Mouse (Mus musculus): ENCODE data around the gene Rbm33. TPM values are rescaled to one million over a fixed set of nuclear protein-coding genes. Genes with fewer than 3 reads are reported as not detected.
A peak's percentile ranks its signal among the peaks of the same experiment; 100 is the strongest.

The Rbm33 gene
- polyA plus RNA-seq, 1 experiment, result 33.3 TPM

DNA sequence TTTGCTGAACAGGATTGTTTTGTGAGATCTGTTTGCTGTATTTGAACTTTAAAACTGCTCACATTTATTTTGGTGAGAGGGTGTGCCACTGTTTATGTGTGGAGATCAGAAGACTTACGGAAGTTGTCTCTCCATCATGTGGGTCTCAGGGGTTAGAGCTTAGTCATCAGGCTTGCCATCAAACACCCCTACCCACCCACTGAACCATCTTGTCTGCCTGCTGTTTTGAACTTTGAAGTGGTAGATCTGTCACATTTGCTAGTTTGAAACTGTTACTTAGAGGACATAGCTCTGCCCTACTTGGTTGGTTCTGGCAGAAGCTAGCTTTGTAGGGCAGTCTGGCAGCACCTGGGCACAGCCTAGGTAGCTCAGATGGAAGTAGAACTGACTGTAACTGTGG lies 85.8 kb downstream of the Rbm33 start:
- Histone ChIP-seq H3K4me3 (ENCODE audit: extremely low read depth, insufficient read depth, insufficient read length) (no peak overlapping the region), H3K36me3 (ENCODE audit: control insufficient read depth, insufficient read depth, low read length) (peaks cover 3% of the 10 kb centered on the region), H3K27ac (ENCODE audit: insufficient read depth, low read length) (no peak overlapping the region), H3K4me1 (ENCODE audit: control insufficient read depth, insufficient read depth, insufficient read length) (no peaks in the 10 kb centered on the region; the same call in 1 of the 2 replicates), H3K27me3 (ENCODE audit: control insufficient read depth, insufficient read depth, low read length) (no peaks in the 10 kb centered on the region)
- WGBS, result 86% methylated on average over 1 of the region's 1 CpGs
- TF ChIP-seq POLR2A (IDR thresholded peaks at IDR 0.05; ENCODE audit: low read depth, low read length) (no peak), CTCF (IDR thresholded peaks at IDR 0.05; ENCODE audit: extremely low read depth, insufficient read depth, insufficient read length, insufficient replicate concordance) (no peak)
- DNase-seq (ENCODE audit: low read depth in 1 of 2, low spot score in 2 of 2), result peak in 1 of 2 experiments; percentile 49

DNA sequence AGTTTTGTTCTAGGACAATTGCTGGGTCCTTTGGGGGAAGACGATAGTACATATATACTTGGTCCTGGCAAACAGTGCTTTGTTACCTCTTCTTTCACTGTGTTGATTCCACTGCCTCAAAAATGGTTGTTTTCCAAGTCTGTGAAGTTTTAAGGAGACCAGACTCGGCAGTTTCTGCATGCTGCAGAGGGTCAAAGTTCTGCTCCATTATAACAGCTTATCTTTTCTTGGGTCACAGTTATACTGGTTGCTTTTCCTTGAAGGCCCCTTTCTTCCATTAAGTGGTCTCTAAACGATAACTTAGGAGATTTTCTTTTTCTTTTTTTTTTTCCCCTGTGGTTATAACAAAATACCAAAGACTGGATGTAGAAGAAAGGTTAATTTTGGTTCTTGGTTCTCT lies 89.7 kb downstream of the Rbm33 start:
- no peaks in the 10 kb centered on the region; the same call in 1 of the 2 replicates for H3K4me1 ChIP-seq (ENCODE audit: control insufficient read depth, insufficient read depth, insufficient read length)
- H3K27me3 ChIP-seq (ENCODE audit: control insufficient read depth, insufficient read depth, low read length), result no peaks in the 10 kb centered on the region
- 93% methylated on average over 3 of the region's 3 CpGs for WGBS
- no peak for DNase-seq (ENCODE audit: low read depth in 1 of 2, low spot score in 2 of 2)
- H3K27ac ChIP-seq (ENCODE audit: insufficient read depth, low read length), result no peak overlapping the region
- peaks cover 25% of the 10 kb centered on the region for H3K36me3 ChIP-seq (ENCODE audit: control insufficient read depth, insufficient read depth, low read length)
- no peak overlapping the region for H3K4me3 ChIP-seq (ENCODE audit: extremely low read depth, insufficient read depth, insufficient read length)
- TF ChIP-seq POLR2A (IDR thresholded peaks at IDR 0.05; ENCODE audit: low read depth, low read length) (no peak), CTCF (IDR thresholded peaks at IDR 0.05; ENCODE audit: extremely low read depth, insufficient read depth, insufficient read length, insufficient replicate concordance) (no peak)

DNA sequence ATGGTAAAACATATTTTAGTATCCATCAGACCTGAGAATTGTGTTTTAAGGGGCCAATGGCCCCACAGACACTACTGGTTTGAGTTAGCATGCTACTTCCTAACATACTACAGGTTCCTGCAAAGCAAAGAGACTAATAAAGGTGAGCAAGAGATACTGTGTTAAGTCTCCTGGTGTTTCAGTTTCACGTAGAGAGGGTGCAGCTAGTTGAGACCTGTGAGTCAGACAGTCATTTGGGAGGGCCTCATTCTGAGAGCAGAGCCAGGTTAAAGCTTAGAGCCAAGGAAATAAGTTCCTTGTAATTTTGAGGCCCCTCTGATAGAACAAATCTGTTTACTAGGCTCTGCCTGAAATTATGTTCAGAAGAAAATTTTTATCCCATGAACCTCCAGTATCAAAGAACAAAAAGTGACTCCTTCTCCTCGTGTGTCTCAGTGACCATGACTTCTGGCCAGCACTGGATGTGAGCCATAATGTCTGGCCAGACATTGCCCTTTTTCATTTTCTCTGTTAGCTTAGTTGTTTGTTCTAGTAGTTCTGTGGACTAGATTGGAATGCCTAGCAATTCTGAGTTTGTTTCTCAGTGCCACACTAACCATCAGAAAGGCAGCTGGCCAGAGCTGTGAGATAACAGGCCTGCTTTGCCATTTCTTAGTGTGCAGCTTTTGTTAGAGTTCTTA lies 95.2 kb downstream of the Rbm33 start:
- H3K36me3 ChIP-seq (ENCODE audit: control insufficient read depth, insufficient read depth, low read length), result peaks cover 63% of the 10 kb centered on the region
- no peak for TF ChIP-seq POLR2A (IDR thresholded peaks at IDR 0.05; ENCODE audit: low read depth, low read length)
- no peak for TF ChIP-seq CTCF (IDR thresholded peaks at IDR 0.05; ENCODE audit: extremely low read depth, insufficient read depth, insufficient read length, insufficient replicate concordance)
- H3K4me3 ChIP-seq (ENCODE audit: extremely low read depth, insufficient read depth, insufficient read length), result no peak overlapping the region
- no peak overlapping the region for H3K27ac ChIP-seq (ENCODE audit: insufficient read depth, low read length)
- DNase-seq (ENCODE audit: low read depth in 1 of 2, low spot score in 2 of 2), result no peak
- WGBS, result 84% methylated on average over 2 of the region's 2 CpGs
- H3K4me1 ChIP-seq (ENCODE audit: control insufficient read depth, insufficient read depth, insufficient read length), result no peaks in the 10 kb centered on the region
- H3K27me3 ChIP-seq (ENCODE audit: control insufficient read depth, insufficient read depth, low read length), result no peaks in the 10 kb centered on the region

DNA sequence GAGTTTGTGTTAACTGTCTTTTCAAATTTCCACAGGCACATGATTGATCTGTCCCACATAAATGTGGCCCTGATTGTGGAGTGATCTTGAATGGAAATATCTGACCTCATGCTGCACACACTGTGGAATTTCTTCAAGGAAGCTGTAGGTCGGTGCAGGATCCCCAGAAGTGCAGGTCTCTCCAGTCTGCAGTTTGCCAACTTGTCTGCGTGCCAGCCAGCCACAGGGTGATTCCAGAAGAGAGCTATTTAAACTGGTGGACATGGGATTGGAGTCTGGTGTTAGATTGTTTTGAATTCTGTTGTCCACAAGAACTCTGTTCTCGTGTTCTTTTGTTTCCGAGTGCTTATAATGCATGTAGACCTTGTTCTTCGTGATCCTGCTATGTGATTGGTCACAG lies 96.6 kb downstream of the Rbm33 start:
- no peaks in the 10 kb centered on the region for H3K4me1 ChIP-seq (ENCODE audit: control insufficient read depth, insufficient read depth, insufficient read length)
- 94% methylated on average over 5 of the region's 5 CpGs for WGBS
- H3K36me3 ChIP-seq (ENCODE audit: control insufficient read depth, insufficient read depth, low read length), result peaks cover 65% of the 10 kb centered on the region
- DNase-seq (ENCODE audit: low read depth in 1 of 2, low spot score in 2 of 2), result no peak
- no peak overlapping the region for H3K27ac ChIP-seq (ENCODE audit: insufficient read depth, low read length)
- no peak overlapping the region for H3K4me3 ChIP-seq (ENCODE audit: extremely low read depth, insufficient read depth, insufficient read length)
- H3K27me3 ChIP-seq (ENCODE audit: control insufficient read depth, insufficient read depth, low read length), result no peaks in the 10 kb centered on the region
- TF ChIP-seq CTCF (IDR thresholded peaks at IDR 0.05; ENCODE audit: extremely low read depth, insufficient read depth, insufficient read length, insufficient replicate concordance) (no peak), POLR2A (IDR thresholded peaks at IDR 0.05; ENCODE audit: low read depth, low read length) (no peak)

DNA sequence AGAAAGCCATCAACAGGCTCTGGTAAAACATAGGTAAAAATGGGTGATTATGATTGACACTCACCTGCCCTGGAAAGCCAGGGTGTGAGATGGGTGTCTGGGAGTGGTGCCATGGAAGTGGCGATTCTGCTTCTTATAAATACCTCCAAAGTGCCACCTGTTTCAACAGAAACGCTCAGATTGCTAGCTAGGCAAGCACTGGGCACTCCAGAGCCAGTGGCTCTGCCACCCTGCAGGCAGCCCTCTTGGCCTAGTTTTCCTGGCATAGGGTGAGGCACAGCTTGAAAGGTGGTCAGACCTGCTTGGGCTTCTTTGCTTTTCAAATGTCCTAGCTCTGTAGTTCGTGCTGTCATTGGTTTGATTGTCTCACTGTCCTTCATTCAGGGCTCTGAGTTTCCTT lies 97.2 kb downstream of the Rbm33 start:
- WGBS, result 87% methylated on average over 3 of the region's 3 CpGs
- DNase-seq (ENCODE audit: low read depth in 1 of 2, low spot score in 2 of 2), result no peak
- TF ChIP-seq POLR2A (IDR thresholded peaks at IDR 0.05; ENCODE audit: low read depth, low read length), result no peak
- Histone ChIP-seq H3K27me3 (ENCODE audit: control insufficient read depth, insufficient read depth, low read length) (no peaks in the 10 kb centered on the region), H3K4me1 (ENCODE audit: control insufficient read depth, insufficient read depth, insufficient read length) (no peaks in the 10 kb centered on the region), H3K27ac (ENCODE audit: insufficient read depth, low read length) (no peak overlapping the region), H3K36me3 (ENCODE audit: control insufficient read depth, insufficient read depth, low read length) (peaks cover 62% of the 10 kb centered on the region), H3K4me3 (ENCODE audit: extremely low read depth, insufficient read depth, insufficient read length) (no peak overlapping the region)

DNA sequence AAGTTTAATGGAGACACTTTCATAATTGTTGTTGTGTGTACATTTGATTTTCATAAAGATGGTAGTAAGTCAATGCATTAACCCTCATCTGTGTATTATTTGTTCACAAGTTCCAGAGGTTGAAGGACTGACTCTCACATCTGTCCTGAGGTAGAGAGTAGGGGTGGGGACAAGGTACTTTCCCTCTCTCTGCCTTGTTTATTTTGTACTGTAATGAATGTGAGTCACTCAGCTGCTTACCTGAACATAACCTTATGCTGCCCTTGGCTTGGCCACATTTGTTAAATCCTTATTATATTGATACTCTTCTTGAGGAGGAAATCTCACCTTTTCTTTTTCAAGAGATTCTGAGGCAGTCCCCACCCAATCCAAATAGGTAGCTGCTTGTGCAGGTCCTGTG lies 99.1 kb downstream of the Rbm33 start:
- H3K27me3 ChIP-seq (ENCODE audit: control insufficient read depth, insufficient read depth, low read length), result no peaks in the 10 kb centered on the region
- TF ChIP-seq CTCF (IDR thresholded peaks at IDR 0.05; ENCODE audit: extremely low read depth, insufficient read depth, insufficient read length, insufficient replicate concordance) (no peak), POLR2A (IDR thresholded peaks at IDR 0.05; ENCODE audit: low read depth, low read length) (no peak)
- peaks cover 54% of the 10 kb centered on the region for H3K36me3 ChIP-seq (ENCODE audit: control insufficient read depth, insufficient read depth, low read length)
- no peak overlapping the region for H3K4me3 ChIP-seq (ENCODE audit: extremely low read depth, insufficient read depth, insufficient read length)
- no peak for DNase-seq (ENCODE audit: low read depth in 1 of 2, low spot score in 2 of 2)
- no peaks in the 10 kb centered on the region for H3K4me1 ChIP-seq (ENCODE audit: control insufficient read depth, insufficient read depth, insufficient read length)
- H3K27ac ChIP-seq (ENCODE audit: insufficient read depth, low read length), result no peak overlapping the region

DNA sequence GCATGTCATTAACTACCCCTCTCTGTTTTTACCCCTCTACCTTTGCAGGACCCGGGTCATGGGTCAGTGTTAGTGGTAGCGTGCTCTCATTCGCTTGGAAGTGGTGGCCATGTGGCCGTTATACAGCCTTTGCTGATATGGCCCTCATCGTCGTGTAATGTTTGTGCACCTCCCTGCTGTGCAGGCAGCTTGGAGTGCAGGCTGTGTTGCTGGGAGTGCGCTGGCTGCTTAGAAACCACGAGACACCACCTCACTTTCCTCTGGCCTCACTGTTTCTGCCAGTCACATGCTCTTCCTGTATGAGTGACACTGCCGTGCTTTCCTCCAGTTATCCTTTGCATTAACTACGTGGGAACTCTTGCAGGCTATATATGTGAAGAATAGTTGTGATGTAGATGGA lies 101.8 kb downstream of the Rbm33 start:
- Histone ChIP-seq H3K27ac (ENCODE audit: insufficient read depth, low read length) (no peak overlapping the region), H3K4me1 (ENCODE audit: control insufficient read depth, insufficient read depth, insufficient read length) (no peaks in the 10 kb centered on the region), H3K36me3 (ENCODE audit: control insufficient read depth, insufficient read depth, low read length) (peaks cover 32% of the 10 kb centered on the region), H3K27me3 (ENCODE audit: control insufficient read depth, insufficient read depth, low read length) (no peaks in the 10 kb centered on the region), H3K4me3 (ENCODE audit: extremely low read depth, insufficient read depth, insufficient read length) (no peak overlapping the region)
- TF ChIP-seq POLR2A (IDR thresholded peaks at IDR 0.05; ENCODE audit: low read depth, low read length) (no peak), CTCF (IDR thresholded peaks at IDR 0.05; ENCODE audit: extremely low read depth, insufficient read depth, insufficient read length, insufficient replicate concordance) (no peak)
- 87% methylated on average over 10 of the region's 10 CpGs for WGBS
- DNase-seq (ENCODE audit: low read depth in 1 of 2, low spot score in 2 of 2), result no peak

Measured in spleen, adult 2 months (tissue).